Mouse (Mus musculus) myocyte (in vitro differentiated cells): ENCODE results near the gene Gm14139.
"Not testable (repeated sequence)": the region's sequence is repeated elsewhere in the genome, so short reads cannot be mapped to it uniquely, and the experiment has no call there.

Source experiments
- CEBPB ChIP-seq: IDR thresholded peaks from 2 replicates; pipeline ENCODE4 v1.6.1; 2011; ENCODE audit warnings: mild to moderate bottlenecking, moderate library complexity; ENCODE audit not compliant: poor library complexity, insufficient read depth, severe bottlenecking
- MAX ChIP-seq: IDR thresholded peaks from one replicate; pipeline ENCODE4 v1.6.1; 2011; ENCODE audit warnings: low read depth, mild to moderate bottlenecking, control low read depth
- MYOD1 ChIP-seq, 3 experiments: IDR thresholded peaks; one replicate each; pipeline ENCODE4 v1.6.1; 2011; ENCODE audit warnings: control low read depth in 2 of 3, low read depth in 2 of 3, mild to moderate bottlenecking in 2 of 3, moderate library complexity in 1 of 3; ENCODE audit not compliant: insufficient read length in 2 of 3, control insufficient read depth in 1 of 3
- MYOG ChIP-seq, 3 experiments: IDR thresholded peaks; one replicate each; pipeline ENCODE4 v1.6.1; 2011; ENCODE audit warnings: control low read depth in 2 of 3, low read depth in 2 of 3, mild to moderate bottlenecking in 2 of 3; ENCODE audit not compliant: insufficient read length in 2 of 3, control insufficient read depth in 1 of 3, insufficient read depth in 1 of 3
- POLR2A ChIP-seq: IDR thresholded peaks from one replicate; pipeline ENCODE4 v1.6.1; 2011; ENCODE audit warnings: low read depth, mild to moderate bottlenecking, control low read depth, moderate library complexity; ENCODE audit not compliant: insufficient read length
- POLR2AphosphoS2 ChIP-seq: IDR thresholded peaks from one replicate; pipeline ENCODE4 v1.6.1; 2011; ENCODE audit warnings: low read depth, control low read depth; ENCODE audit not compliant: insufficient read length
- REST ChIP-seq: IDR thresholded peaks from one replicate; pipeline ENCODE4 v1.6.1; 2011; ENCODE audit warnings: mild to moderate bottlenecking, control low read depth, moderate library complexity; ENCODE audit not compliant: insufficient read depth, insufficient read length
- SRF ChIP-seq: IDR thresholded peaks from one replicate; pipeline ENCODE4 v1.6.1; 2011; ENCODE audit warnings: low read depth; ENCODE audit not compliant: control insufficient read depth, insufficient read length
- TCF12 ChIP-seq: IDR thresholded peaks from one replicate; pipeline ENCODE4 v1.6.1; 2011; ENCODE audit warnings: mild to moderate bottlenecking, control low read depth; ENCODE audit not compliant: poor library complexity, insufficient read depth, severe bottlenecking
- TCF3 ChIP-seq: IDR thresholded peaks from one replicate; pipeline ENCODE4 v1.6.1; 2011; ENCODE audit warnings: low read depth, control low read depth; ENCODE audit not compliant: insufficient read length

GRCm38 (mm10) chr2:150132002-150132401 lies 49.6 kb upstream of the Gm14139 start:
- 0 out of 2 replicates have a peak, but pooled peaks have one; percentile 23 for TF ChIP-seq CEBPB
- not testable (repeated sequence) for TF ChIP-seq POLR2A; TCF3; MYOD1 (IDR thresholded peaks at IDR 0.05; ENCODE audit: control insufficient read depth in 1 of 3, insufficient read length in 2 of 3, low read depth in 2 of 3); REST; TCF12; MYOG (IDR thresholded peaks at IDR 0.05; ENCODE audit: control insufficient read depth in 1 of 3, insufficient read depth in 1 of 3, insufficient read length in 2 of 3, low read depth in 2 of 3); MAX; POLR2AphosphoS2; SRF
